Mouse (Mus musculus) hindbrain, embryonic 11.5 days (tissue): ENCODE data around the gene Nfatc2ip. TPM values are rescaled to one million over a fixed set of nuclear protein-coding genes. Genes with fewer than 3 reads are reported as not detected.
A peak's percentile ranks its signal among the peaks of the same experiment; 100 is the strongest.

Source experiments
- ATAC-seq: fragments of 200-750 bp; cut with Nextera tagmentation; 2 replicates; pipeline ENCODE4 v1.8.0; 2017; ENCODE audit warnings: mild to moderate bottlenecking, moderate TSS enrichment, moderate library complexity; ENCODE audit not compliant: low FRiP score
- DNase-seq: peaks from one replicate; pipeline ENCODE4 v3.0.0-alpha.2; 2015; ENCODE audit warnings: low spot score
- H3K27ac ChIP-seq: fragments of 300-500 bp; sonication (generic); 2 replicates; pipeline ENCODE4 v1.5.1; 2014; ENCODE audit warnings: mild to moderate bottlenecking, low read depth, low read length
- H3K27me3 ChIP-seq: fragments of 300-500 bp; sonication (generic); 2 replicates; pipeline ENCODE4 v1.6.1; 2014; ENCODE audit warnings: mild to moderate bottlenecking, low read length, moderate library complexity, mixed read lengths; ENCODE audit not compliant: control insufficient read depth, insufficient read depth
- H3K36me3 ChIP-seq: fragments of 300-500 bp; sonication (generic); 2 replicates; pipeline ENCODE4 v1.6.1; 2014; ENCODE audit warnings: mild to moderate bottlenecking, low read length, moderate library complexity, mixed read lengths; ENCODE audit not compliant: control insufficient read depth, insufficient read depth
- H3K4me1 ChIP-seq: fragments of 300-500 bp; sonication (generic); replicated peaks from 2 replicates; pipeline ENCODE4 v1.6.1; 2014; ENCODE audit warnings: low read length, mixed read lengths; ENCODE audit not compliant: control insufficient read depth, insufficient read depth
- H3K4me2 ChIP-seq: fragments of 300-500 bp; sonication (generic); replicated peaks from 2 replicates; pipeline ENCODE4 v1.6.1; 2014; ENCODE audit warnings: mild to moderate bottlenecking, low read depth, low read length
- H3K4me3 ChIP-seq: fragments of 300-500 bp; sonication (generic); 2 replicates; pipeline ENCODE4 v1.5.1; 2014; ENCODE audit warnings: low read depth, low read length
- H3K9ac ChIP-seq: fragments of 300-500 bp; sonication (generic); 2 replicates; pipeline ENCODE4 v1.6.1; 2014; ENCODE audit warnings: low read depth, low read length
- H3K9me3 ChIP-seq: fragments of 300-500 bp; sonication (generic); 2 replicates; pipeline ENCODE4 v1.6.1; 2016; ENCODE audit warnings: low read length; ENCODE audit not compliant: control insufficient read depth
- WGBS: fragments of 180-500 bp; shearing (Covaris S2); extraction: QIAGEN DNeasy Blood & Tissue Kit; methylation state at CpG from one replicate; pipeline ENCODE4 v1.1.7; 2014; 5-methylcytosine and 5-hydroxymethylcytosine counted together
- polyA plus RNA-seq: library from polyadenylated mRNA; unstranded; fragments of >200 nt; fragmentation: Nextera tagmentation; extraction: Ambion mirVana; gene quantifications from 2 replicates; pipeline ENCODE4 v1.2.1, GENCODE M21; 2014

The Nfatc2ip gene
- polyA plus RNA-seq, 1 experiment from 2014 or later: 5.2 TPM

DNA sequence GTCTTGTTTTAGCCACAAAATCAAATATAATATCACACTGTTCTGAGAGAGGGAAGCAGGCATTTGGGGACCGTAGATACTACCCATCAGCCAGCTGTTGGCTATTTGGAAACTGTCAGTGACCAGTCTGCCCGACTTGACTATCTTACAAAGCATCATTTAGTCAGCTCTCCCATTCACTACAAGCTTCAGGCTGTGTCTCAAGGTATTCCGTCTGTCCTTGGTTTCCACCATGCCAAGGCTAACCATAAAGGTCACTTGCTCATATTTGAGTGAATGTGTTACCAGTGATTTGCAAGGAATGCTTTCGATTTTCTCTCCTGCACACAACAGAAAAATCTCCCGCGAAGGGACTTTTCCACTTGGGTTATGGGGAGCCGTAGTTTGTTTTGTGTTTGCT is 38.2 kb upstream of the Nfatc2ip start:
- Histone ChIP-seq H3K9me3 (no peaks in the 10 kb centered on the region), H3K4me2 (no peak overlapping the region), H3K4me1 (no peaks in the 10 kb centered on the region), H3K27me3 (no peaks in the 10 kb centered on the region), H3K4me3 (no peak overlapping the region), H3K27ac (no peak overlapping the region), H3K9ac (no peak overlapping the region), H3K36me3 (no peaks in the 10 kb centered on the region)
- ATAC-seq: no peak
- 92% methylated on average over 7 of the region's 7 CpGs for WGBS
- no peak for DNase-seq

GRCm38 (mm10) chr7:126430167-126430566 is 33.6 kb upstream of the Nfatc2ip start:
- Histone ChIP-seq H3K4me2 (0 out of 2 replicates have a peak overlapping the region, but pooled peaks have one; percentile 1), H3K4me3 (no peak overlapping the region), H3K9me3 (no peaks in the 10 kb centered on the region), H3K36me3 (no peaks in the 10 kb centered on the region), H3K27me3 (no peaks in the 10 kb centered on the region), H3K4me1 (no peaks in the 10 kb centered on the region), H3K27ac (no peak overlapping the region), H3K9ac (no peak overlapping the region)
- ATAC-seq: no peak
- DNase-seq: no peak

DNA sequence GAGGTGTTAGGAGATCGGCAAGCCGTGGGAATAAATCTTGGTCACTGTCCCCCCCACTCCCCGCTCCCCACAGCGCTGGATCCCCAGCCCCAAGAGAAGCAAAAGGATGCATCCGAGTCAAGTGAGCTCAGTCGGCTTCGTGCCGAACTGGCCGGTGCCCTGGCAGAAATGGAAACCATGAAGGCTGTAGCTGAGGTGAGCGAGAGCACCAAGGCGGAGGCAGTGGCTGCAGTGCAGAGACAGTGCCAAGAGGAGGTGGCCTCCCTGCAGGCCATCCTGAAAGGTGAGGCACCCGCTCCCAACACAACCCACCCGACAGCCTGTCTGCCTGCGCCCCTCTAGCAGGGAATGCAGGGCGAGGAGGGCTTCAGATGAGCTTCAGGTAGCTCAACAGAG is 33.0 kb upstream of the Nfatc2ip start:
- H3K36me3 ChIP-seq: no peaks in the 10 kb centered on the region
- H3K27ac ChIP-seq: no peak overlapping the region
- peak; percentile 37 for ATAC-seq
- H3K4me3 ChIP-seq: peak overlapping the region; percentile 74
- H3K27me3 ChIP-seq: no peaks in the 10 kb centered on the region
- no peaks in the 10 kb centered on the region for H3K9me3 ChIP-seq
- no peaks in the 10 kb centered on the region for H3K4me1 ChIP-seq
- no peak for DNase-seq
- H3K4me2 ChIP-seq: peak overlapping the region; percentile 75
- H3K9ac ChIP-seq: peak overlapping the region; percentile 87
- 27% methylated on average over 15 of the region's 15 CpGs for WGBS

DNA sequence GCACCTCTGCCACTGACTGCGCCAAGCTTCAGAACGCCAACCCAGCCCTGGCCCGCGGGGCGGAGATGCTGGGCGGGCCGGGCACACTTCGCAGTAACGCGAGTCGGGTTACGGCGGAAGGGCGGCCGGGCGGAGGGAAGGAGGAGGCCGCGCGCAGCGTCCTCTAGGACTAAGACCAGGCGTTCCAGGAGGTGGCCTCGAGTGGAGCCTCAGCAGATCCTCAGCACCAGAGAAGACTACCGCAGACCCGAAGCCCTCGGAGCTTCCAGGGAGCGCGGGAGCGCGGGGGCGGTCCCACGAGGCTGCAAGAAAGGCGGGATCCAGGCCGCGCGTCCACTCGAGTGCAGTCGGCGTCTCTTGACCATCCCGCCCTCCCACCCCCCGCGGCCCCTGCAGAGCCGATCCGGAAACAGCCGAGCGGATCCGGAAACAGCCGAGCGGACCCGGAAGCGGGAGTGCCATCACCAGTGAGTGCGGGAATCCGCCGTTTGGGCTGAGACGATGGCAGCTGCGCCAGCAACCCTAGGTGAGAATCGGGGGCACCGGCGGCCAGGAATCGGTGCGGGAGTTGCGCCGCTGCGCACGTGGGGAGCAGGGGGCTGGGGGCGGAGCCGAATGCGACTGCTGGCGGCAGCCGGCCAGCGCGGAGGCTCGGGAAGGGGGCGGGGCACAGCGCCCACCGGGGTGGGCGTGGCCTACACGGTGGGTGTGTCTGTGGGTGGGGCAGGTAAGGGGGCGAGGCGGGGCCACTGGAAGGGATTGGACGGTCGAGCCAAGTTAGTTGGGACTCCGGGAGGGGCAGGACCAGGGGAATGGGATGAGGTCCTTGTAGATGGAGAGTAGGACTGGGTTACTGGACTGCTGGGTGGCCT is 32.3 kb upstream of the Nfatc2ip start, which contains the start of gene Rabep2:
Gene Rabep2, plus strand, starts transcription at position 129 of the 872 bp plus-strand sequence.
- H3K4me3 ChIP-seq: peak within 1 kb of the TSS; percentile 74
- DNase-seq (peak; percentile 96), ATAC-seq (peak; percentile 95)
- no peaks in the 10 kb centered on the region for H3K36me3 ChIP-seq
- H3K27me3 ChIP-seq: no peaks in the 10 kb centered on the region
- WGBS: under 1% methylated on average over 74 of the region's 82 CpGs
- peak within 1 kb of the TSS; percentile 75 for H3K4me2 ChIP-seq
- H3K4me1 ChIP-seq: no peaks in the 10 kb centered on the region
- H3K9ac ChIP-seq: peak within 1 kb of the TSS; percentile 87
- peak within 1 kb of the TSS; percentile 85 for H3K27ac ChIP-seq
- H3K9me3 ChIP-seq: no peaks in the 10 kb centered on the region

GRCm38 (mm10) chr7:126428154-126428553 is 31.6 kb upstream of the Nfatc2ip start:
- Histone ChIP-seq H3K36me3 (no peaks in the 10 kb centered on the region), H3K27ac (peak overlapping the region; percentile 85; the same call in 1 of the 2 replicates), H3K4me2 (peak overlapping the region; percentile 75), H3K4me1 (no peaks in the 10 kb centered on the region), H3K27me3 (no peaks in the 10 kb centered on the region), H3K9me3 (no peaks in the 10 kb centered on the region), H3K4me3 (peak overlapping the region; percentile 74), H3K9ac (peak overlapping the region; percentile 87)
- ATAC-seq (peak; percentile 5), DNase-seq (no peak)
- 22% methylated on average over 4 of the region's 4 CpGs for WGBS

GRCm38 (mm10) chr7:126427323-126427860 is 30.9 kb upstream of the Nfatc2ip start:
- no peaks in the 10 kb centered on the region for H3K36me3 ChIP-seq
- H3K4me2 ChIP-seq: no peak overlapping the region
- H3K27ac ChIP-seq: no peak overlapping the region
- ATAC-seq: no peak
- no peak for DNase-seq
- no peaks in the 10 kb centered on the region for H3K9me3 ChIP-seq
- H3K27me3 ChIP-seq: no peaks in the 10 kb centered on the region
- 59% methylated on average over 12 of the region's 13 CpGs for whole genome bisulfite sequencing
- H3K4me3 ChIP-seq: no peak overlapping the region
- H3K9ac ChIP-seq: no peak overlapping the region
- H3K4me1 ChIP-seq: no peaks in the 10 kb centered on the region

- no peak overlapping the region for H3K9ac ChIP-seq
- WGBS: 82% methylated on average over 6 of the region's 6 CpGs
- no peaks in the 10 kb centered on the region for H3K9me3 ChIP-seq
- no peak overlapping the region for H3K4me3 ChIP-seq
- H3K27me3 ChIP-seq: no peaks in the 10 kb centered on the region
- ATAC-seq (no peak), DNase-seq (no peak)
- H3K4me2 ChIP-seq: no peak overlapping the region
- H3K36me3 ChIP-seq: no peaks in the 10 kb centered on the region
- H3K27ac ChIP-seq: no peak overlapping the region
- H3K4me1 ChIP-seq: no peaks in the 10 kb centered on the region
Measured at GRCm38 (mm10) chr7:126424161-126424560, 27.6 kb upstream of the Nfatc2ip start.

- Histone ChIP-seq H3K36me3 (no peaks in the 10 kb centered on the region), H3K4me2 (no peak overlapping the region), H3K27me3 (no peaks in the 10 kb centered on the region), H3K9ac (no peak overlapping the region), H3K27ac (no peak overlapping the region), H3K4me3 (no peak overlapping the region), H3K4me1 (no peaks in the 10 kb centered on the region), H3K9me3 (no peaks in the 10 kb centered on the region)
- DNase-seq (no peak), ATAC-seq (no peak)
- 85% methylated on average over 5 of the region's 5 CpGs for WGBS
Measured at GRCm38 (mm10) chr7:126421756-126422155, 25.2 kb upstream of the Nfatc2ip start.

DNA sequence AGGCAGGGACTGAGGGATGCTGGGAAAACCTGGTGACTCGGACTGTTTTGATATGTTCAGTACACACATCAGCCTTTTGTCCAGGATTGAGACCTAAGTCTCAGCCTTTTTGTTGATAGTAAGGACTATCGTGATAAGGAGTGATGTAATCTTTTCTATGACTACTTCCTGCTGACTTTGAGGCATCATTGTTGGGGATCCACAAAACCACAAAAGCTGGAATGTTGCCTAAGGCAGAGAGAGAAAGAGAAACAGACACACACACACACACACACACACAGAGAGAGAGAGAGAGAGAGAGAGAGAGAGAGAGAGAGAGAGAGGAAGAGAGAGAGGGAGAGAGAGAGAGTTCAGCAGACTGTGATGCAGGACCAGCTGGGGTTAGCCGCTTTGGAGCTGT is 22.0 kb upstream of the Nfatc2ip start:
- Histone ChIP-seq H3K27ac (no peak overlapping the region), H3K9ac (no peak overlapping the region), H3K4me3 (no peak overlapping the region), H3K4me1 (no peaks in the 10 kb centered on the region), H3K9me3 (no peaks in the 10 kb centered on the region), H3K27me3 (no peaks in the 10 kb centered on the region), H3K4me2 (no peak overlapping the region), H3K36me3 (no peaks in the 10 kb centered on the region)
- DNase-seq (no peak), ATAC-seq (no peak)
- WGBS: 85% methylated on average over 3 of the region's 3 CpGs
